25 mouse cellular contexts compared by ENCODE assay signal in genomic region chr6:12454876-12455485, GRCm38 (mm10).
DNase-seq lines count a peak whose midpoint lies in the region; ATAC-seq and TF ChIP-seq lines count a peak whose summit lies in the region.
"Had no signal": no experiment of that assay in that cellular context is flagged by ENCODE, and none has a peak within 500 bp of the region (broad histone marks: within the 10 kb centered on the region; RNA-seq: fewer than 3 reads in every experiment).

No protein-coding gene starts in this region.

- H3K4me2 ChIP-seq in lung, postnatal 0 days (replicated peaks; ENCODE audit: low read depth, low read length), result no peak overlapping the region
- H3K4me2 ChIP-seq in myocyte (ENCODE audit: low read depth), result no peak overlapping the region
- H3K4me2 ChIP-seq in hindbrain, embryonic 11.5 days (replicated peaks; ENCODE audit: low read depth, low read length), result no peak overlapping the region
- no peak overlapping the region for H3K4me2 ChIP-seq in forebrain, embryonic 15.5 days (replicated peaks)
- H3K4me2 ChIP-seq: embryonic facial prominence, embryonic 12.5 days; embryonic facial prominence, embryonic 15.5 days; forebrain, embryonic 12.5 days; heart, embryonic 13.5 days; hindbrain, embryonic 12.5 days; hindbrain, embryonic 15.5 days had no signal

- no peak for TF ChIP-seq POLR2A in myocyte (IDR thresholded peaks at IDR 0.05; ENCODE audit: insufficient read length, low read depth)

- no peak for ATAC-seq in lung, postnatal 0 days
- no peak for ATAC-seq in hindbrain, embryonic 11.5 days (ENCODE audit: low FRiP score)
- no peak for ATAC-seq in forebrain, embryonic 15.5 days (replicated peaks)
- ATAC-seq: forebrain, embryonic 16.5 days; intestine, postnatal 0 days had no signal

- H3K27me3 ChIP-seq in lung, postnatal 0 days (replicated peaks; ENCODE audit: insufficient read depth, low read length), result no peaks in the 10 kb centered on the region
- H3K27me3 ChIP-seq in myocyte (ENCODE audit: control insufficient read depth, insufficient read depth, insufficient read length), result no peaks in the 10 kb centered on the region
- H3K27me3 ChIP-seq in hindbrain, embryonic 11.5 days (ENCODE audit: control insufficient read depth, insufficient read depth, low read length), result no peaks in the 10 kb centered on the region
- no peaks in the 10 kb centered on the region for H3K27me3 ChIP-seq in forebrain, embryonic 15.5 days
- H3K27me3 ChIP-seq: embryonic facial prominence, embryonic 12.5 days; embryonic facial prominence, embryonic 15.5 days; forebrain, embryonic 12.5 days; heart, embryonic 13.5 days; hindbrain, embryonic 12.5 days; hindbrain, embryonic 15.5 days had no signal

- WGBS in lung, postnatal 0 days, result 52% methylated on average over 1 of the region's 1 CpGs
- 69% methylated on average over 1 of the region's 1 CpGs for WGBS in hindbrain, embryonic 11.5 days
- WGBS in forebrain, embryonic 15.5 days, result 78% methylated on average over 1 of the region's 1 CpGs

- no peaks in the 10 kb centered on the region for H3K4me1 ChIP-seq in lung, postnatal 0 days (ENCODE audit: insufficient read depth, low read depth, low read length)
- H3K4me1 ChIP-seq in hindbrain, embryonic 11.5 days (replicated peaks; ENCODE audit: control insufficient read depth, insufficient read depth, low read length), result no peaks in the 10 kb centered on the region
- H3K4me1 ChIP-seq in forebrain, embryonic 15.5 days, result no peaks in the 10 kb centered on the region
- H3K4me1 ChIP-seq: embryonic facial prominence, embryonic 12.5 days; embryonic facial prominence, embryonic 15.5 days; forebrain, embryonic 12.5 days; hindbrain, embryonic 12.5 days; hindbrain, embryonic 15.5 days had no signal

- DNase-seq in lung, postnatal 0 days (ENCODE audit: low spot score), result peak; percentile 37
- DNase-seq in lung, postnatal 14 days, result no peak
- peak; percentile 87 for DNase-seq in NIH3T3 (ENCODE audit: low read depth)
- DNase-seq in fibroblast of lung, adult 2 months (ENCODE audit: low read depth), result peak; percentile 62
- DNase-seq in cerebellum, adult 9-10 months, result no peak
- DNase-seq in hindbrain, embryonic 11.5 days (ENCODE audit: low spot score), result no peak
- DNase-seq: adrenal gland, adult 8-10 months; adrenal gland, postnatal 25 days; cerebellum, adult 11-12 months; cerebellum, adult 8-10 months; cerebellum, postnatal 14 days; gastrocnemius, postnatal 10 days; heart, postnatal 14 days; heart, postnatal 4 days had no signal

- no peak for TF ChIP-seq CTCF in lung, postnatal 0 days (IDR thresholded peaks at IDR 0.05)

- no peak overlapping the region for H3K4me3 ChIP-seq in lung, postnatal 0 days (ENCODE audit: low read depth, low read length)
- H3K4me3 ChIP-seq in myocyte, result no peak overlapping the region
- H3K4me3 ChIP-seq in hindbrain, embryonic 11.5 days (ENCODE audit: low read depth, low read length), result no peak overlapping the region
- no peak overlapping the region for H3K4me3 ChIP-seq in forebrain, embryonic 15.5 days
- H3K4me3 ChIP-seq: embryonic facial prominence, embryonic 12.5 days; embryonic facial prominence, embryonic 15.5 days; forebrain, embryonic 12.5 days; heart, embryonic 10.5 days; heart, embryonic 13.5 days; hindbrain, embryonic 12.5 days; hindbrain, embryonic 15.5 days had no signal

- no peaks in the 10 kb centered on the region for H3K9me3 ChIP-seq in lung, postnatal 0 days (ENCODE audit: low read length)
- no peaks in the 10 kb centered on the region for H3K9me3 ChIP-seq in hindbrain, embryonic 11.5 days (ENCODE audit: control insufficient read depth, low read length)
- no peaks in the 10 kb centered on the region for H3K9me3 ChIP-seq in forebrain, embryonic 15.5 days
- H3K9me3 ChIP-seq: embryonic facial prominence, embryonic 12.5 days; embryonic facial prominence, embryonic 15.5 days; forebrain, embryonic 12.5 days; heart, embryonic 10.5 days; heart, embryonic 13.5 days; hindbrain, embryonic 12.5 days; hindbrain, embryonic 15.5 days had no signal

- no peak overlapping the region for H3ac ChIP-seq in myocyte (ENCODE audit: control insufficient read depth, insufficient read length)

- no peaks in the 10 kb centered on the region for H3K79me2 ChIP-seq in myocyte (ENCODE audit: control insufficient read depth, insufficient read depth)

- H3K27ac ChIP-seq in lung, postnatal 0 days (ENCODE audit: low read length), result no peak overlapping the region
- no peak overlapping the region for H3K27ac ChIP-seq in hindbrain, embryonic 11.5 days (ENCODE audit: low read depth, low read length)
- H3K27ac ChIP-seq in forebrain, embryonic 15.5 days (replicated peaks), result no peak overlapping the region
- H3K27ac ChIP-seq: embryonic facial prominence, embryonic 12.5 days; embryonic facial prominence, embryonic 15.5 days; forebrain, embryonic 12.5 days; heart, embryonic 10.5 days; heart, embryonic 13.5 days; hindbrain, embryonic 12.5 days; hindbrain, embryonic 15.5 days had no signal

- no peaks in the 10 kb centered on the region for H3K36me3 ChIP-seq in lung, postnatal 0 days (ENCODE audit: insufficient read depth, low read length)
- no peaks in the 10 kb centered on the region for H3K36me3 ChIP-seq in myocyte (ENCODE audit: control insufficient read depth, insufficient read depth)
- no peaks in the 10 kb centered on the region for H3K36me3 ChIP-seq in hindbrain, embryonic 11.5 days (ENCODE audit: control insufficient read depth, insufficient read depth, low read length)
- no peaks in the 10 kb centered on the region for H3K36me3 ChIP-seq in forebrain, embryonic 15.5 days
- H3K36me3 ChIP-seq: embryonic facial prominence, embryonic 12.5 days; embryonic facial prominence, embryonic 15.5 days; forebrain, embryonic 12.5 days; heart, embryonic 10.5 days; heart, embryonic 13.5 days; hindbrain, embryonic 12.5 days; hindbrain, embryonic 15.5 days had no signal

- no peak for TF ChIP-seq EP300 in lung, postnatal 0 days (IDR thresholded peaks at IDR 0.05)

- no peak overlapping the region for H3K9ac ChIP-seq in lung, postnatal 0 days (replicated peaks; ENCODE audit: low read depth)
- no peak overlapping the region for H3K9ac ChIP-seq in hindbrain, embryonic 11.5 days (ENCODE audit: low read depth, low read length)
- no peak overlapping the region for H3K9ac ChIP-seq in forebrain, embryonic 15.5 days (replicated peaks)
- H3K9ac ChIP-seq: embryonic facial prominence, embryonic 12.5 days; embryonic facial prominence, embryonic 15.5 days; forebrain, embryonic 12.5 days; heart, embryonic 13.5 days; hindbrain, embryonic 12.5 days; hindbrain, embryonic 15.5 days had no signal

TF ChIP-seq in myocyte, 11 proteins besides CTCF, POLR2A, EP300 and RAD21:
- TF ChIP-seq MAX (IDR thresholded peaks at IDR 0.05; ENCODE audit: low read depth) (no peak), CEBPB (IDR thresholded peaks at IDR 0.05; ENCODE audit: insufficient read depth, poor library complexity, severe bottlenecking) (peak; percentile 71; the same call in 1 of the 2 replicates)
TF ChIP-seq in myocyte: peak in this region for 1.

Comparison
In these comparisons a context has a peak if more than half of its experiments do, and no peak if none do; other contexts are left out.
1. DNase-seq: peak in lung, postnatal 0 days (single experiment), NIH3T3 (single experiment) and fibroblast of lung, adult 2 months (single experiment); none in lung, postnatal 14 days (single experiment), cerebellum, adult 9-10 months (single experiment) and hindbrain, embryonic 11.5 days (single experiment).